Mouse (Mus musculus): Measurements from ENCODE around the gene Prickle3.

The Prickle3 gene

DNA sequence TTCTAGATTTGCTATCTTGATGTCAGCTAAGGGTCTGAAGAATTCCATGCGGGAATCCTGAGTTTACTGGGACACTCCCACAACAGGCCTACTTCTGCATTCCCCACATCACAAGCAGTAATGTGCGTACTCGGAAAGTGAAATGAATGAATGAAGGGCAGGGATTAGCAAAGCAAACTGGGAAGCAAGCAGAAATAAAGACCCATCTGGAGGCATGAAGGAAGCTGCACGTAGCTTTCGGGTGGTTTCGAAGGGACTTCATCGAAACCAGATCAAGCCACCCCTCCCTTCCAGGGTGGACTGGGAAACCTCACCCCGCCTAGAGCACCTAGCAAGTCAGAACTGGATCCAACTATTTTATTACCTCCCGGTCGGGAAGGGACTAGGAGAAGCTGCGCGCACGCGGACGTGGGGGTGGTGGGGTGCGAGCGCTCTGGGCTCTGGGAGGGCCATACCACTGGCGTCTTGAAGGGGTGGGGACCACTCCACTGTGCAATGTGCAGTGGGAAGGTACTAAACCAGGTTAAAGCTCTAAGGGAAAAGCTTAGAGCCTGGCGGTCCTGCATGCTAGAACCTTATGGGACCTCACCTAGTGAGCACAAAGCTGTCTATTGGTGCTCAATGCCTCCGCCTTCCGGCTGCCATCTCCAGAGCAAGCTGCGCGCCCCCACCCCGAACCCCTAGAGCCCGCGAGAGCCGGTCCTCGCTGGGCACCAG, 17.4 kb downstream of the Prickle3 start:
- H3K4me3 ChIP-seq (replicated peaks; ENCODE audit: low read length) = peak overlapping the region; percentile 75

DNA sequence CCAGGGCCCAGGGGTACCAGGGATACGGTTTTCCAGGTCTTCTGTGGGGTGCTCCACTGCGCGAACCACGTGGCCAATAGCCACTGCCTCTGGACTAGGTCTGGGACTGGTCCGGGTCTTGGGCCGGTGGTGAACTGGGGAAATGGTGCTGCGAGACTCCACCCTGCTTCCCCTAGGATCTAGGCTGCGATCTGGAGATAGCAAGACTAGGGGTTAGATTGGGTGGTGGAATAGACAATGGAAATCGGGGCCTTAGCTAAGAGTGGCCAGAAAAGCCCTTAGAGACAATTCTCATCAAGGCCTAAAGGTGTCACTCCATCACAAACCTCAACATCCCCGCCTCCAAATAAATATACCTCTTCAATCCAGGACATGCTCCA, 17.9 kb downstream of the Prickle3 start:
- H3K9me3 ChIP-seq (ENCODE audit: low read length) = no peaks in the 10 kb centered on the region
- TF ChIP-seq POU5F1 (IDR thresholded peaks at IDR 0.05; ENCODE audit: borderline replicate concordance, low read length) (no peak), NANOG (IDR thresholded peaks at IDR 0.05; ENCODE audit: borderline replicate concordance, low read length) (no peak), CTCF (conservative IDR thresholded peaks at IDR 0.05; ENCODE audit: low read length) (no peak)
- H3K27me3 ChIP-seq (ENCODE audit: insufficient read depth, low read length) = no peaks in the 10 kb centered on the region
- peaks cover 44% of the 10 kb centered on the region for H3K4me1 ChIP-seq (replicated peaks; ENCODE audit: low read depth, low read length)
- H3K4me3 ChIP-seq (replicated peaks; ENCODE audit: low read length) = peak overlapping the region; percentile 75
- H3K36me3 ChIP-seq (ENCODE audit: insufficient read depth, low read length) = no peaks in the 10 kb centered on the region

More for the DNA sequence above, 17.4 kb downstream of the Prickle3 start:
- Histone ChIP-seq H3K36me3 (ENCODE audit: insufficient read depth, low read length) (peaks cover 1% of the 10 kb centered on the region), H3K9me3 (ENCODE audit: low read length) (no peaks in the 10 kb centered on the region), H3K27me3 (ENCODE audit: insufficient read depth, low read length) (no peaks in the 10 kb centered on the region), H3K4me1 (replicated peaks; ENCODE audit: low read depth, low read length) (peaks cover 42% of the 10 kb centered on the region)
- TF ChIP-seq NANOG (IDR thresholded peaks at IDR 0.05; ENCODE audit: borderline replicate concordance, low read length) (no peak), CTCF (conservative IDR thresholded peaks at IDR 0.05; ENCODE audit: low read length) (no peak), POU5F1 (IDR thresholded peaks at IDR 0.05; ENCODE audit: borderline replicate concordance, low read length) (no peak)

GRCm38 (mm10) chrX:7678986-7679385, 21.9 kb downstream of the Prickle3 start:
- peaks cover 24% of the 10 kb centered on the region for H3K4me1 ChIP-seq (replicated peaks; ENCODE audit: low read depth, low read length)
- no peaks in the 10 kb centered on the region for H3K36me3 ChIP-seq (ENCODE audit: insufficient read depth, low read length)
- H3K9me3 ChIP-seq (ENCODE audit: low read length) = no peaks in the 10 kb centered on the region
- H3K27me3 ChIP-seq (ENCODE audit: insufficient read depth, low read length) = no peaks in the 10 kb centered on the region; the same call in 1 of the 2 replicates
- no peak overlapping the region for H3K4me3 ChIP-seq (replicated peaks; ENCODE audit: low read length)
- TF ChIP-seq NANOG (IDR thresholded peaks at IDR 0.05; ENCODE audit: borderline replicate concordance, low read length) = no peak
- TF ChIP-seq CTCF (conservative IDR thresholded peaks at IDR 0.05; ENCODE audit: low read length) = no peak
- no peak for TF ChIP-seq POU5F1 (IDR thresholded peaks at IDR 0.05; ENCODE audit: borderline replicate concordance, low read length)

DNA sequence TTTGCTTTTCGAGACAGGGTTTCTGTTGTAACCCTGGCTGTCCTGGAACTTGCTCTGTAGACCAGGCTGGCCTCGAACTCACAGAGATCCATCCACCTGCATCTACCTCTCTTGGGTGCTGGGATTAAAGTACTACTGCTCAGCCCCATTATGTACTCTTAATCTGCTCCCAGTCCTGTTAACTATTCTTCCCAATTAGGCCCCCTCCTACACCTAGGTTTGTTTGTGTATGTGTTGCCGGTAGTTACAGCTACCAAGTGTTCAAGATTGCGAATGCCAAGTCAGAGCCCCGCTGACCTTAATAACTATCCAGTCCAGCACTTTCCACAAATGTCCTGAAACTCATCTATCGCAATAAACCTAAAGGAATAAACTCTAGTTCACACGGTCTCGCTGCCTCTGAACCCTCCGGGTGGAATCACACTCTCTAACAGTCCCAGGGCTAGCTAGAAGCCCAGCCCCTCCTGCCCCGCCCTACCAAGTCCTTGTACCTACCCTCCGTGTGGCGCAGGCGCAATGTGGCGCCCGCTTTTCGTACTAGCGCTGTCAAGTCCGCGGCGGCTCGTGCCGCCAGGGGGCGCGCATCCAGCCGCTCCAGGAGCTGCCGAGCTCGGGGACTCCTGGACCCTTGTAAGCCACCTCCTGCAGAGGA, 22.5 kb downstream of the Prickle3 start:
- no peaks in the 10 kb centered on the region for H3K36me3 ChIP-seq (ENCODE audit: insufficient read depth, low read length)
- peaks cover 20% of the 10 kb centered on the region for H3K4me1 ChIP-seq (replicated peaks; ENCODE audit: low read depth, low read length)
- TF ChIP-seq POU5F1 (IDR thresholded peaks at IDR 0.05; ENCODE audit: borderline replicate concordance, low read length) (no peak), NANOG (IDR thresholded peaks at IDR 0.05; ENCODE audit: borderline replicate concordance, low read length) (no peak), CTCF (conservative IDR thresholded peaks at IDR 0.05; ENCODE audit: low read length) (no peak)
- H3K9me3 ChIP-seq (ENCODE audit: low read length) = no peaks in the 10 kb centered on the region
- peak overlapping the region; percentile 69 for H3K4me3 ChIP-seq (replicated peaks; ENCODE audit: low read length)
- no peaks in the 10 kb centered on the region; the same call in 1 of the 2 replicates for H3K27me3 ChIP-seq (ENCODE audit: insufficient read depth, low read length)

GRCm38 (mm10) chrX:7680057-7680412, 23.0 kb downstream of the Prickle3 start:
- Histone ChIP-seq H3K27me3 (ENCODE audit: insufficient read depth, low read length) (no peaks in the 10 kb centered on the region; the same call in 1 of the 2 replicates), H3K9me3 (ENCODE audit: low read length) (no peaks in the 10 kb centered on the region), H3K4me3 (replicated peaks; ENCODE audit: low read length) (peak overlapping the region; percentile 69), H3K4me1 (replicated peaks; ENCODE audit: low read depth, low read length) (peaks cover 20% of the 10 kb centered on the region), H3K36me3 (ENCODE audit: insufficient read depth, low read length) (no peaks in the 10 kb centered on the region)
- TF ChIP-seq CTCF (conservative IDR thresholded peaks at IDR 0.05; ENCODE audit: low read length) = no peak
- no peak for TF ChIP-seq NANOG (IDR thresholded peaks at IDR 0.05; ENCODE audit: borderline replicate concordance, low read length)
- no peak for TF ChIP-seq POU5F1 (IDR thresholded peaks at IDR 0.05; ENCODE audit: borderline replicate concordance, low read length)

- Histone ChIP-seq H3K4me1 (replicated peaks; ENCODE audit: low read depth, low read length) (peaks cover 12% of the 10 kb centered on the region), H3K27me3 (ENCODE audit: insufficient read depth, low read length) (no peaks in the 10 kb centered on the region; the same call in 1 of the 2 replicates), H3K9me3 (ENCODE audit: low read length) (no peaks in the 10 kb centered on the region), H3K4me3 (replicated peaks; ENCODE audit: low read length) (peak within 1 kb of the TSS; percentile 69), H3K36me3 (ENCODE audit: insufficient read depth, low read length) (no peaks in the 10 kb centered on the region)
- TF ChIP-seq POU5F1 (IDR thresholded peaks at IDR 0.05; ENCODE audit: borderline replicate concordance, low read length) = no peak
- TF ChIP-seq NANOG (IDR thresholded peaks at IDR 0.05; ENCODE audit: borderline replicate concordance, low read length) = no peak
- TF ChIP-seq CTCF (conservative IDR thresholded peaks at IDR 0.05; ENCODE audit: low read length) = no peak
Observed at GRCm38 (mm10) chrX:7680864-7681263, 23.8 kb downstream of the Prickle3 start, which contains the start of gene Magix. Gene Magix (minus strand): TSS chrX:7681251.

DNA sequence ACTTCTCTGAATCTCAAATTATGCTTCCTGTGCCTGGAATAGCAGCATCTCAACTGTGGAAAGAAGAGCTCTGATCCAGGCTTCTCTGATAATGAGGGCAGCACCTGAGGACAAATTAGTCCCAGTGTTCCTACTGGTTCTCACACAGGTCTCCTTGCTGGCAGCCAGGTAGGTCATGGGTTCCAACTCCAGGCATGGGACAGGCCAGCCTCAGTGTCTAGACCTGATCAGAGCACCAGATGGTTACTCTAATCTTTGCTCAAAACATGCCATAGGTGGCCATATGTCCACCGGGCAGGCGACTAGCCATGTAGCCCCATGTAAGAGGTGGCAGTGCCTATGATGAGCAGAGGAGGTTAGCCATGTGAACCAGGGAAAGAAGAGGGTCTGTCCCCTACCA, 31.3 kb downstream of the Prickle3 start:
- Histone ChIP-seq H3K9me3 (ENCODE audit: low read length) (no peaks in the 10 kb centered on the region), H3K4me3 (replicated peaks; ENCODE audit: low read length) (no peak overlapping the region), H3K36me3 (ENCODE audit: insufficient read depth, low read length) (no peaks in the 10 kb centered on the region), H3K4me1 (replicated peaks; ENCODE audit: low read depth, low read length) (no peaks in the 10 kb centered on the region), H3K27me3 (ENCODE audit: insufficient read depth, low read length) (no peaks in the 10 kb centered on the region)
- TF ChIP-seq NANOG (IDR thresholded peaks at IDR 0.05; ENCODE audit: borderline replicate concordance, low read length) = no peak
- no peak for TF ChIP-seq POU5F1 (IDR thresholded peaks at IDR 0.05; ENCODE audit: borderline replicate concordance, low read length)
- TF ChIP-seq CTCF (conservative IDR thresholded peaks at IDR 0.05; ENCODE audit: low read length) = no peak

DNA sequence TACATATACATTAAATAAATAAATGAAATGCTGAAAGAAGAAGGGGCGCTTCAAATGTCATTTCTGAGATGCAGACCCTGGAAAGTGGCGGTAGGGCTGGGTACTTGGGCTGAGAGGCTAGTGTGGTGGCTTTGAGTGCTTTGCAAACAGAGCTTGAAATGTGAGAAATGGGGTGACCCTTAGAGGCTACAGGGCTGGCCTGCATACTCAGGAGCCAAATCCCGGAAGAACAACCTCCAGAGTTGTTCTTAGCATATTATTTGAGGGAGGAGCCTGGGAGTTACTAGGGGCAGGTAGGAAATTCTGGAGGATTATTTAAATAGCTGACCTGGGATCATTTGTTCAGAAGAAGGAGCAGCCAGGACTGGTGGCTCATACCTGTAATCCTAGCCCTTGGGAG, 33.4 kb downstream of the Prickle3 start:
- H3K4me3 ChIP-seq (replicated peaks; ENCODE audit: low read length) = no peak overlapping the region
- H3K36me3 ChIP-seq (ENCODE audit: insufficient read depth, low read length) = no peaks in the 10 kb centered on the region
- H3K27me3 ChIP-seq (ENCODE audit: insufficient read depth, low read length) = no peaks in the 10 kb centered on the region
- no peaks in the 10 kb centered on the region for H3K9me3 ChIP-seq (ENCODE audit: low read length)
- TF ChIP-seq CTCF (conservative IDR thresholded peaks at IDR 0.05; ENCODE audit: low read length) = no peak
- TF ChIP-seq NANOG (IDR thresholded peaks at IDR 0.05; ENCODE audit: borderline replicate concordance, low read length) = no peak
- TF ChIP-seq POU5F1 (IDR thresholded peaks at IDR 0.05; ENCODE audit: borderline replicate concordance, low read length) = no peak
- no peaks in the 10 kb centered on the region for H3K4me1 ChIP-seq (replicated peaks; ENCODE audit: low read depth, low read length)

Data from E14TG2a.4 (cell line).